Mouse (Mus musculus): Measurements from ENCODE around the gene Cd300lb. TPM values are rescaled to one million over a fixed set of nuclear protein-coding genes. Genes with fewer than 3 reads are reported as not detected.

The Cd300lb gene
- polyA plus RNA-seq, 2 experiments = 0.66 to 1.5 TPM

DNA sequence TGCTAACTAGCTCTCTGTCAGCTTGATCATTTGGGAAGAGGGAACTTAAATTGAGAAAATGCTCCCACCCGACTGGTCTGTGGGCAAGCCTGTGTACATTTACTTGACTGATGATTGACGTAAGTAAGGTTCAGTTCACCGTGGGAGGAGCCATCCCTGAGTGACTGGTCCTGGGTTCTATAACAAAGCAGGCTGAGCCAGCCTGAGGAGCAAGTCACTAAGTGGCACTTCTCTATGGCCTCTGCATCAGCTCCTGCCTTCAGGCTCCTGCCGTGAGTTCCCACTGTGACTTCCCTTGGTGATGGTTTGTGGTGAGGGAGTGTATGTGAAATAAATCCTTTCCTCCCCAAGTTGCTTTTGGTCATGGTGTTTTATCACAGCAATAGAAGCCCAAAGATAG is 26.1 kb downstream of the Cd300lb start:
- Histone ChIP-seq H3K36me3 (replicated peaks; ENCODE audit: control insufficient read depth, insufficient read depth, low read depth) (no peaks in the 10 kb centered on the region), H3K27ac (no peak overlapping the region), H3K9ac (replicated peaks) (no peak overlapping the region), H3K9me3 (ENCODE audit: control insufficient read depth, low read length) (no peaks in the 10 kb centered on the region), H3K4me1 (replicated peaks; ENCODE audit: control insufficient read depth in 2 of 2, insufficient read depth in 2 of 2, low read length in 1 of 2) (peaks cover 0 to 5% of the 10 kb centered on the region in 2 experiments; a peak in 2 of 4 replicates), H3K27me3 (ENCODE audit: control insufficient read depth, insufficient read depth, low read length) (no peaks in the 10 kb centered on the region), H3K4me3 (ENCODE audit: insufficient read depth in 1 of 2, low read depth in 2 of 2, low read length in 2 of 2) (no peak overlapping the region), H3K4me2 (ENCODE audit: low read depth) (no peak overlapping the region)
- DNase-seq (ENCODE audit: low read depth in 3 of 3, low spot score in 3 of 3) (no peak), ATAC-seq (ENCODE audit: insufficient read depth) (no peak)
- WGBS (ENCODE audit: insufficient replicate concordance) = 32% methylated on average over 4 of the region's 4 CpGs
- TF ChIP-seq EP300 (IDR thresholded peaks at IDR 0.05; ENCODE audit: low read depth) (no peak), CTCF (IDR thresholded peaks at IDR 0.05; ENCODE audit: low read depth) (no peak)

DNA sequence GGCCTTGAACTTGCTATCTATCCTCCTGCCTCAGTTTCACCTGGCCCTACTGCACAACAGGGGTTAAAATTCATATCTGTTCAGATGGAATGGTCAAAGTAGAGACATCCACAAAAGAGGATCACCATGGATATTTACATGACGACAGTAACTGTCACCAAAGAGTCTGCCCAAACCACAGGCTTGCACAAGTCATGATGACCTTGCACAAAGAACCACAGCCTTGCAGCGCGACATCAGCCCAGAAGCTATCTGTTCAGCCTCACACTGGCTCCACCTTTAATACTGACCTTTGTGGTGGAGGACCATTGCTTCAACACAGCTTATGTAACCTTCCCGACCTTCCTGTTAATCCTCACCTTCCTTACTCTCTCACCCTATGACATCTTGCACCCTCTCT is 26.6 kb downstream of the Cd300lb start:
- H3K4me1 ChIP-seq (replicated peaks; ENCODE audit: control insufficient read depth in 2 of 2, insufficient read depth in 2 of 2, low read length in 1 of 2) = peaks cover 0 to 5% of the 10 kb centered on the region in 2 experiments; a peak in 2 of 4 replicates
- no peaks in the 10 kb centered on the region for H3K36me3 ChIP-seq (replicated peaks; ENCODE audit: control insufficient read depth, insufficient read depth, low read depth)
- no peak overlapping the region for H3K4me3 ChIP-seq (ENCODE audit: insufficient read depth in 1 of 2, low read depth in 2 of 2, low read length in 2 of 2)
- 7% methylated on average over 4 of the region's 4 CpGs for WGBS (ENCODE audit: insufficient replicate concordance)
- H3K27me3 ChIP-seq (ENCODE audit: control insufficient read depth, insufficient read depth, low read length) = no peaks in the 10 kb centered on the region
- H3K27ac ChIP-seq = no peak overlapping the region
- H3K9me3 ChIP-seq (ENCODE audit: control insufficient read depth, low read length) = no peaks in the 10 kb centered on the region
- no peak for TF ChIP-seq CTCF (IDR thresholded peaks at IDR 0.05; ENCODE audit: low read depth)
- no peak for TF ChIP-seq EP300 (IDR thresholded peaks at IDR 0.05; ENCODE audit: low read depth)
- no peak overlapping the region for H3K9ac ChIP-seq (replicated peaks)
- ATAC-seq (ENCODE audit: insufficient read depth) (peak; percentile 53), DNase-seq (ENCODE audit: low read depth in 3 of 3, low spot score in 3 of 3) (peak in 2 of 3 experiments; percentile 28 to 38)
- no peak overlapping the region for H3K4me2 ChIP-seq (ENCODE audit: low read depth)

DNA sequence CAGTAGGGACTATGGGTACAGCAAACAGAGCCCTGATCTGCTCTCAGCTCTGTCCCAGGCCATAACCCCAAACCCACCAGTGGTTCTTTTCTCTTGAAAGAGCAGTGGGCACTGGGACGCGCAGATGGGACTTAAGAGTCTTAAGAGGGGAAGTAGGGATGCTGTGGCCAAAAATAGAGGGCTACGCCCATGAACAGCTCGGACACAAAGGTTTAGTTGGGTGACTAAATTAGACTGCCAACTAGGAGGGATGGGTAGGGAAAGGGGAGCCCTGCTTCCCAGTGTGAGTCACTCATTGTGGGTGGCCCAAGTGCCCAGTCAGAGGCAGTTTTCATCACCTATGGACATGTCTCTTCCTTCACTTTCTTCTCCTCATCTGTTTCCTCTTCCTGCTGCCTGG is 31.0 kb downstream of the Cd300lb start:
- ATAC-seq (ENCODE audit: insufficient read depth) (no peak), DNase-seq (ENCODE audit: low read depth in 3 of 3, low spot score in 3 of 3) (no peak)
- 60% methylated on average over 4 of the region's 4 CpGs for WGBS (ENCODE audit: insufficient replicate concordance)
- Histone ChIP-seq H3K27ac (no peak overlapping the region), H3K9me3 (ENCODE audit: control insufficient read depth, low read length) (no peaks in the 10 kb centered on the region), H3K36me3 (replicated peaks; ENCODE audit: control insufficient read depth, insufficient read depth, low read depth) (no peaks in the 10 kb centered on the region), H3K4me1 (replicated peaks; ENCODE audit: control insufficient read depth in 2 of 2, insufficient read depth in 2 of 2, low read length in 1 of 2) (peaks cover 0 to 7% of the 10 kb centered on the region in 2 experiments; a peak in 2 of 4 replicates), H3K4me3 (ENCODE audit: insufficient read depth in 1 of 2, low read depth in 2 of 2, low read length in 2 of 2) (no peak overlapping the region), H3K9ac (replicated peaks) (no peak overlapping the region), H3K27me3 (ENCODE audit: control insufficient read depth, insufficient read depth, low read length) (no peaks in the 10 kb centered on the region), H3K4me2 (ENCODE audit: low read depth) (no peak overlapping the region)
- TF ChIP-seq EP300 (IDR thresholded peaks at IDR 0.05; ENCODE audit: low read depth) = no peak
- TF ChIP-seq CTCF (IDR thresholded peaks at IDR 0.05; ENCODE audit: low read depth) = no peak

DNA sequence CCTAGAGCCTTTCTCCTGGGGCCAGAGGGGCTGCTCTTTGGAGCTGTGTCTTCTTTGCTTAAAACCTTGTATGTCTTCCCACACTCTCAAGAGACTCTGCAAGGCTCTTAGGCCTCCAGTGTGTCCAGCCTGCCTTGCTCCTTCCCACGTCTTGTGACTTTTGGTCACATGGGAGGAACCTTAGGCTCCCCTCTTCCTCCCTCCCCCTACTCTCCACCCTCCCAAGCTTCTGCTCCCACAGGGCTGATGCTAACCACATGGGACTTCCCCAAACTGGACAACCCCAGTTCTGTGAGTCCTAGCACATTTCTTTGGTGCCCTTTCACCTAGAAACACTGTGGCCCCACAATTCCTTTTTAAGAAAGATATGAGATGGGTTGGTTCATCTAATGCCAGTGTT is 36.2 kb downstream of the Cd300lb start:
- Histone ChIP-seq H3K4me2 (ENCODE audit: low read depth) (no peak overlapping the region), H3K9ac (replicated peaks) (no peak overlapping the region), H3K4me1 (replicated peaks; ENCODE audit: control insufficient read depth in 2 of 2, insufficient read depth in 2 of 2, low read length in 1 of 2) (peaks cover 0 to 14% of the 10 kb centered on the region in 2 experiments; a peak in 2 of 4 replicates), H3K4me3 (ENCODE audit: insufficient read depth in 1 of 2, low read depth in 2 of 2, low read length in 2 of 2) (no peak overlapping the region), H3K27me3 (ENCODE audit: control insufficient read depth, insufficient read depth, low read length) (no peaks in the 10 kb centered on the region), H3K36me3 (replicated peaks; ENCODE audit: control insufficient read depth, insufficient read depth, low read depth) (no peaks in the 10 kb centered on the region), H3K9me3 (ENCODE audit: control insufficient read depth, low read length) (no peaks in the 10 kb centered on the region), H3K27ac (no peak overlapping the region)
- WGBS (ENCODE audit: insufficient replicate concordance) = 27% methylated on average over 1 of the region's 1 CpGs
- no peak for DNase-seq (ENCODE audit: low read depth in 3 of 3, low spot score in 3 of 3)
- ATAC-seq (ENCODE audit: insufficient read depth) = no peak
- TF ChIP-seq EP300 (IDR thresholded peaks at IDR 0.05; ENCODE audit: low read depth) (no peak), CTCF (IDR thresholded peaks at IDR 0.05; ENCODE audit: low read depth) (no peak)

- Histone ChIP-seq H3K27me3 (ENCODE audit: control insufficient read depth, insufficient read depth, low read length) (no peaks in the 10 kb centered on the region), H3K4me2 (ENCODE audit: low read depth) (no peak overlapping the region), H3K4me3 (ENCODE audit: insufficient read depth in 1 of 2, low read depth in 2 of 2, low read length in 2 of 2) (no peak overlapping the region), H3K9ac (replicated peaks) (no peak overlapping the region), H3K36me3 (replicated peaks; ENCODE audit: control insufficient read depth, insufficient read depth, low read depth) (no peaks in the 10 kb centered on the region), H3K9me3 (ENCODE audit: control insufficient read depth, low read length) (no peaks in the 10 kb centered on the region), H3K4me1 (replicated peaks; ENCODE audit: control insufficient read depth in 2 of 2, insufficient read depth in 2 of 2, low read length in 1 of 2) (peaks cover 0 to 14% of the 10 kb centered on the region in 2 experiments; a peak in 2 of 4 replicates), H3K27ac (no peak overlapping the region)
- WGBS (ENCODE audit: insufficient replicate concordance) = 20% methylated on average over 3 of the region's 3 CpGs
- TF ChIP-seq EP300 (IDR thresholded peaks at IDR 0.05; ENCODE audit: low read depth) (peak; percentile 60), CTCF (IDR thresholded peaks at IDR 0.05; ENCODE audit: low read depth) (no peak)
- peak in 1 of 3 experiments; percentile 39 for DNase-seq (ENCODE audit: low read depth in 3 of 3, low spot score in 3 of 3)
- peak; percentile 90 for ATAC-seq (ENCODE audit: insufficient read depth)
Measured at GRCm38 (mm10) chr11:114896085-114896484, 38.1 kb downstream of the Cd300lb start.
